Mouse (Mus musculus) left cerebral cortex, adult 2 months (tissue): ENCODE results near the gene Med25. TPM values are rescaled to one million over a fixed set of nuclear protein-coding genes. Genes with fewer than 3 reads are reported as not detected.

ENCODE experiments used
- DNase-seq, 2 experiments: peaks; one replicate each; pipeline ENCODE4 v3.0.0; 2021 to 2022; ENCODE audit warnings: low spot score in 2 of 2, mixed read lengths in 1 of 2; ENCODE audit errors: extremely low spot score in 1 of 2
- H3K27ac ChIP-seq: fragments of 200-600 bp; 2 replicates; pipeline ENCODE4 v1.8.1; 2022
- H3K4me3 ChIP-seq: fragments of 200-600 bp; 2 replicates; pipeline ENCODE4 v1.8.1; 2022
- CTCF ChIP-seq: fragments of 200-600 bp; IDR thresholded peaks from 2 replicates; pipeline ENCODE4 v1.8.1; 2022; ENCODE audit warnings: antibody characterized with exemption, mild to moderate bottlenecking, moderate library complexity
- intact Hi-C: fragments of 180-260 bp; cut with DNase I; formaldehyde crosslinking; loops from one replicate; pipeline ENCODE4 v1.15.1; 2025
- total RNA-seq, 2 experiments: library from RNA; stranded (reverse); gene quantifications; 2 replicates each; pipeline ENCODE4 v1.2.3; 2021

Med25 gene
- total RNA-seq, 2 experiments from 2014 or later: 96.1 to 98.5 TPM

- H3K27ac ChIP-seq: no peak overlapping the region
- TF ChIP-seq CTCF: no peak
- intact Hi-C loops: no loop called here
- H3K4me3 ChIP-seq: no peak overlapping the region
- no peak for DNase-seq
Observed at GRCm38 (mm10) chr7:44914396-44914795, 21.9 kb upstream of the Med25 start.

GRCm38 (mm10) chr7:44908706-44909476 is 16.4 kb upstream of the Med25 start:
- DNase-seq: no peak
- TF ChIP-seq CTCF: no peak
- intact Hi-C loops: no loop called here
- Histone ChIP-seq H3K27ac (peak overlapping the region; percentile 64), H3K4me3 (no peak overlapping the region)

GRCm38 (mm10) chr7:44905430-44905829 is 12.9 kb upstream of the Med25 start:
- intact Hi-C loops: no loop called here
- H3K4me3 ChIP-seq: no peak overlapping the region
- no peak for TF ChIP-seq CTCF
- DNase-seq: peak in 1 of 2 experiments; percentile 68
- peak overlapping the region; percentile 70 for H3K27ac ChIP-seq

GRCm38 (mm10) chr7:44901230-44901722 is 8.8 kb upstream of the Med25 start:
- no peak overlapping the region for H3K4me3 ChIP-seq
- peak; percentile 28 for TF ChIP-seq CTCF
- intact Hi-C loops: loop anchor here (5.0 kb wide), 1 partner anchor 56 kb away; no protein-coding TSS in a partner anchor
- DNase-seq: no peak
- peak overlapping the region; percentile 61 for H3K27ac ChIP-seq

- TF ChIP-seq CTCF: no peak
- DNase-seq: no peak
- Histone ChIP-seq H3K27ac (peak overlapping the region; percentile 61), H3K4me3 (no peak overlapping the region)
- intact Hi-C loops: loop anchor here (5.0 kb wide), 1 partner anchor 57 kb away; no protein-coding TSS in a partner anchor
Observed at GRCm38 (mm10) chr7:44900632-44901031, 8.1 kb upstream of the Med25 start.

GRCm38 (mm10) chr7:44898607-44899006 is 6.1 kb upstream of the Med25 start:
- TF ChIP-seq CTCF: peak; percentile 27
- intact Hi-C loops: no loop called here
- no peak overlapping the region for H3K4me3 ChIP-seq
- H3K27ac ChIP-seq: no peak overlapping the region; the same call in 1 of the 2 replicates
- no peak for DNase-seq

GRCm38 (mm10) chr7:44896499-44896898 is 4.0 kb upstream of the Med25 start:
- peak overlapping the region; percentile 93 for H3K27ac ChIP-seq
- intact Hi-C loops: loop anchor here (1.0 kb wide), 1 partner anchor 27 kb away; the partner anchor contains the start of gene Ptov1
- TF ChIP-seq CTCF: no peak
- H3K4me3 ChIP-seq: peak overlapping the region; percentile 59
- DNase-seq: no peak

GRCm38 (mm10) chr7:44895593-44896434 is 3.3 kb upstream of the Med25 start, which contains the start of gene Fuz:
TSS of gene Fuz (plus strand) at chr7:44896079.
- intact Hi-C loops: loop anchor here (1.0 kb wide), 1 partner anchor 27 kb away; the partner anchor contains the start of gene Ptov1
- peak; percentile 76 for TF ChIP-seq CTCF
- Histone ChIP-seq H3K4me3 (peak within 1 kb of the TSS; percentile 59), H3K27ac (peak within 1 kb of the TSS; percentile 93)
- DNase-seq: peak; percentile 86 to 90

GRCm38 (mm10) chr7:44895206-44895592 is 2.7 kb upstream of the Med25 start:
- Histone ChIP-seq H3K4me3 (peak overlapping the region; percentile 59), H3K27ac (peak overlapping the region; percentile 93)
- no peak for DNase-seq
- intact Hi-C loops: no loop called here
- no peak for TF ChIP-seq CTCF

GRCm38 (mm10) chr7:44894175-44894574 is 1.7 kb upstream of the Med25 start:
- intact Hi-C loops: no loop called here
- Histone ChIP-seq H3K27ac (peak overlapping the region; percentile 100), H3K4me3 (no peak overlapping the region)
- DNase-seq: no peak
- no peak for TF ChIP-seq CTCF

- no peak for TF ChIP-seq CTCF
Observed at GRCm38 (mm10) chr7:44893197-44893596, 685 bp upstream of the Med25 start.

More at GRCm38 (mm10) chr7:44893197-44893596, 685 bp upstream of the Med25 start:
- intact Hi-C loops: no loop called here
- no peak for DNase-seq
- H3K27ac ChIP-seq: peak overlapping the region; percentile 100
- H3K4me3 ChIP-seq: peak overlapping the region; percentile 89
